Mouse (Mus musculus) adrenal gland, adult 18-20 months (tissue): ENCODE data around the gene Aak1. TPM values are rescaled to one million over a fixed set of nuclear protein-coding genes. Genes with fewer than 3 reads are reported as not detected.
"Not testable (repeated sequence)": the region's sequence is repeated elsewhere in the genome, so short reads cannot be mapped to it uniquely, and the experiment has no call there.

Experiments used
- DNase-seq, 2 experiments: peaks; one replicate each; pipeline ENCODE4 v3.0.0; 2021 to 2022; ENCODE audit warnings: low spot score in 2 of 2
- total RNA-seq, 2 experiments: library from RNA; stranded (reverse); gene quantifications; 1 replicate in 1 of 2; 2 replicates in 1 of 2; pipeline ENCODE4 v1.2.3; 2021

The Aak1 gene
- total RNA-seq, 2 experiments from 2014 or later: 104 to 109 TPM

DNA sequence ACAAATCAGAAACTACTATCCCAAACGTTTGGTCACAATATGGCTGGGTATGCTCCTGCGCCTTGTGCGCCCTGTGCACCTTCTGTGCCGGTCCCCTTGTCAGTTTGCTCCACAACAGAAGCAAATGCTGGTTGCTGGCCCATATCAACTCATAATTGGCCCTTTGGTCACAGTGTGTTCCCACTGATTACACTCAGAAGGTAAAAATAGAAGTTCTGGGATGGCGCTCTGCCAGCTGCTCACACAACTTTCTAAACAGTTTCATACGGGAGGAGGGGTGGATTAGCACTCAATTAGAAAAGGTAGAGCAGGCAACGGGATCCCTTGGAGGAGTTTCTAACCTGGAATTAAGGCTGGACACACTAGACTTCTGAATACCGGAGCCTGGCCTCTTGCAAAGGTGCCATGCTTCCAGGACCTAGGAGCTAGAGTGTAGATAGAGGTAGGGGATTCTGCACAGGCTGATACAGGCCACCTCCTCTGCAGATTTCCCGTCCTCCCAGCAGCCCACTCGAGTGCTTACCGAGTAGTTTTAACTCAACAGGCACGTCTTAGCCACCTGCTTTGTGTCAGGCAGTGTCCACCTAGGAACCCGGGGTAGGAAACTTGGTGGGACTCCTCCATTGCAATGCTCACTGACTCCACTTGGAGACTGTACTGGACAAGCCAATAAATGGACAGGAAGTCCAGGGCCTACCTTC, 16.4 kb upstream of the Aak1 start:
- DNase-seq: peak in 1 of 2 experiments; percentile 41

DNA sequence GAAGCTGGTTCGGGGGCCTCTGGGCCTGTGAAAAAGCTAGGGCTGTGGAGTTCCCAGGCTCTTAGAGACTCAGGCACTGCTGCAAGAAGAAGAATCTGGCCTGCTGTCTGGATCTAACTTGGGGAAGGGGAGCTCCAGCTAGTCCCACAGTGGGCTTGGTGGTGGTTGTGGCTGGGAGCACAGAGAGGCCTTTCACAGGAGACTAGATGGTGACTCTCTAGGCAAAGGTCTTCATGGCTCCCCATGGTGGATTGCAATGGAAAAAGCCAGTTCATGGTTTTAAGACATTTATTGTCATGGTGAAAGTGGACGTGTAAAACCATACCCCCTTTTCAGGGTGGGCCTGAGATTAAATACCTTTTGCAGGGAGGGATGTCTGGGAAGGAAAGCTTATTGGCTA, 10.2 kb upstream of the Aak1 start:
- no peak for DNase-seq

DNA sequence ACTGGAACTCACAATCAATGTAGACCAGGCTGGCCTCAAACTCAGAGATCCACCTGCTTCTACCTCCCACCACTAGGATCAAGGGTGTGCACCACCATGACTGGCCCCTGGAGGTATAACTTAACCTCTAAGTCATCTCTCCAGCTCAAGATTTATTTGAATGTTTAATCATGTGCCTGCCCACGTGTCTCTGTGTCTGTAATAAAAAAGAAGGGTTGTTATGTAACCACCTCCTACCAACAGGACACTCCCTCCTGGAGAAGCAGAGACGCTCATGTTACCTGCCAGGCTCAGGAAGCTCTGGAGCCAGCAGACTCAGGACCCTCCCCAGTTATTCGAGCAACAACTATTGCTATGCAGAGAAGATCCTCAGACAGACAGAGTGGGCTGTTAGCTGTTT, 7.4 kb upstream of the Aak1 start:
- DNase-seq: no peak

DNA sequence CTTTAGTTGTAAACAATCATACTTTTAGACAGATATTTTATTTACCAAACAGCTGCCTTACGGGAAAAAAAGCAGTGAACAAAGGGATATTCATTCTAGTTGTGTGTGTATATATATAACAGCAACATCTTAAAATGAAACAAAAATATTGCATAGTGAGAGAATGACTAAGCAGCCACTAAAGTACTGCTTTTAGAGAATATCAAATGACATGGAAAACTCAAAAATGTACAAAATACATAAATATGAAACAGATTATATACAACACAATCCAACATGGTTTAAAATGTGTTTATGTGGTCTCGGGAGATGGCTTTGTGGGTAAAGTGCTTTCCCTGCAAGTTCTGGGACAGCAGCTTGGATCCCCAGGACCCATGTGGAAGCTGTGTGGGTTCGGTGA, 5.7 kb upstream of the Aak1 start:
- DNase-seq: no peak

DNA sequence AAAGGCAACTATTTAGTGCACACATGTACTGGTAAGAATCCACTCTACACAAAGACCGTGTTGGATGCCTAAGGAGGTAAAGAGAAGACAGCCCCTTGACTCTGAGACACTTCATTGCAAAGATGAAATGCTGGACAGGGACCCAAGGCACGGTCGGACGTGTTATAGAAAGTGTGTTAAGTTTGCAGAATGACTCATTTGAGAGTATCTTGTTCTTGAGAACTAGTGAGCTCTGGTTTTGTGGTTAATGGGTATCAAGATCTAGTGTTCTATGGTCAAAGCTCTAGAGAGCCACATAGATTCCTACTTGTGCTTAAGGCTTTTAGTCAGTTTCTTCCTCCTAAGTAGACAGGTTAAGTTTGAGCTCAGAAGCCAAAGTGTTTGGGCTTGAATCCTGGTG, 2.9 kb upstream of the Aak1 start:
- no peak for DNase-seq

DNA sequence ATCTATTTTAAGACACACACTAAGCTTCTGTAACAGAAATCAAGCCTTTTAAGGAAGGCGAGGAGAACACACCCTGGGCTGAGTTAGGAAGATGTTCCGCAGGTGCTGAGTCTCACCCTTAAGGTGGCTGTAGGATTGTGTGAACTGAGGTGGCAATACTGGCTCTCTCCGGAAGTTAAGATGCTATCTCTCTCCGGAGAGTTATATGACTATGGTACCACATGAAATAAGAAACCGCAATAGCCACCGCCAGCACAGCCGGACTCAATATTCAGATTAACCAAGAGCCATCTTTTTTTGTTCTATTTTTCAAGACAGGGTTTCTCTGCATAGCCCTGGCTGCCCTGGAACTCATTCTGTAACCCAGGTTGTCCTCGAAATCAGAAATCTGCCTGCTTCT, 1.5 kb upstream of the Aak1 start:
- DNase-seq: no peak

DNA sequence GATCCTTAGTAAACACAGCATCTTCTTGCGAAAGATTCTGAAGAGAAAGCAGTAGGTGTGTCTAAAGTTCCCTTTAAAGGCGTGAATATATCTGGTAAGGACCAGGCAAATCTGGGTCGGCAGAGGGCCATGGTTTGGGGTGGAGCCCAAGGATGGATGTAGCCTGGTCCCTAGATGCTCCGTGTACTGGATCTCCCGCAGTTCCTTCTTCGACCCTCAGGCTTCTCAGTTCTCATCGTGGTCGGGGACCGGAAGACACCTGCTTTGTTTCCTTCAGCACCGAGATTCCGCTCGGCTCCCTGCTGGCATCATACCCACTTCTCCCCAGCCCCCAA, 770 bp upstream of the Aak1 start:
- no peak for DNase-seq

DNA sequence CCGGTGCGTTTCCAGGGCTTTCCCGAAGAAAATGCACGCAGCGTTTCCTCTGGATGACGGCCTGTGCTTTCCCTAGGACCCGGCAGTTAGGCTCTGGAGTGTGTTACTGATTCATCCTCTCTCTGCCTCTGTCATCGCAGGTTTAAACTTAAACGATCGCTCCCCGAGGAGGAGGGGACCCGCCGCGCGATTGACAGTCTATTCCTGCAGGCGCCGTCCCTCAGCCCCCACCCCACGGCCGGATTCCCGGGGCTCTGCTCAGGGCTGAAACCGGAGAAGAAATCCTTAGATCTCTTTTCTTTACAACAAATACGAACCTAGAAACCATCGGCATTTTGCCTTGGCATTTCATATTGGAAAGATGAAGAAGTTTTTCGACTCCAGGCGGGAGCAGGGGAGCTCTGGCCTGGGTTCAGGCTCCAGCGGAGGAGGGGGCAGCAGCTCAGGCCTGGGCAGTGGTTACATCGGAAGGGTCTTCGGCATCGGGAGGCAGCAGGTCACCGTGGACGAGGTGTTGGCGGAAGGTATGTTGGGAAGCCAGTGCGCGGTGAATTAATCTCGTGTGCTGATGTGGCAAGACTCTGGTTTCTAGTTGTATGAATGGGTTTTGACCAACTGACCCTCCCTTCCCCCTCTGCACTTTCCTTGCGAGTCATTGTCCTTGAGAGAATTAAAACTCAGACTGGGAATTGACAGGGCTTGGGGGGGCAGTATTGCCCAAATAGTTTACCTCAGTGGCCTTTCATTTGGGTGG, 552 bp downstream of the Aak1 start:
- DNase-seq: peak; percentile 41 to 49

DNA sequence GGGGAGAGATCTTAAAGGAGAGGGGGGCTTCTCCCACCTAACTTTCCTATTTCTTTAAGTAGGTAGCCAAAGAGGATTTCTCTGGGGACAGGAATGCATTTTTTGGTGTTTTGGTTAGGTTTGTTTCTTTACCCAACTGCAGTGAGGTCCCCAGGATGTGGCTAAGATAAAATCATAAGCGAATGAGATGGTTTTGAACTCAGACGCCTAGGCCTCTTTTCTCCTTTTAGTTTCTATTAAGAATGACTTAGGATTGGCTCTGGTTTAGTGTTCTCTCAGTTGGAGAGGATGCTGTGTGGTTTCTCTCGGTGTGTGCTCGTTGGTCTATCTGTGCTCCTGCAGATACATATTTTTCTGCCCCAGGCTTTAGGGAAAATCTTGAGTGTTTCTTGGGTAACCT, 1.3 kb downstream of the Aak1 start:
- no peak for DNase-seq

DNA sequence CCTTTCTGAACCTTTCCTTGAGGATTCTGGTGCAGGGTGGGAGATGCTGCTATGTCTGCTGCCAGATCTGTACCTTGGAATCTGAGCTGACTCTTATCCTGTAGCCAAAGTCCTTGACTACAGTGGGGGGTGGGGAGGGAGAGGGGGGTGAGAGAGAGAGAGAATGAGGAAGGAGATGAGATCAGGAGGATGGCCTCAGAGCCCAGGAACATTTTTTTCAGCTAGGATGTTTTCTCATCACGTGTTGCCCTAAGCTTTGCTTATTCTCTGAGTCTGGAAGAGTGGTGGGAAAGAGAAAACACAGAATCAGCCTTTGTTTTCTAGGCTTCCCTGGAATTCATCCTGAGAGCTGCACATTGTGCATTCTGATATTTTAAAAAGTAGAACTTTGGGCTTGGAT, 2.2 kb downstream of the Aak1 start:
- no peak for DNase-seq

DNA sequence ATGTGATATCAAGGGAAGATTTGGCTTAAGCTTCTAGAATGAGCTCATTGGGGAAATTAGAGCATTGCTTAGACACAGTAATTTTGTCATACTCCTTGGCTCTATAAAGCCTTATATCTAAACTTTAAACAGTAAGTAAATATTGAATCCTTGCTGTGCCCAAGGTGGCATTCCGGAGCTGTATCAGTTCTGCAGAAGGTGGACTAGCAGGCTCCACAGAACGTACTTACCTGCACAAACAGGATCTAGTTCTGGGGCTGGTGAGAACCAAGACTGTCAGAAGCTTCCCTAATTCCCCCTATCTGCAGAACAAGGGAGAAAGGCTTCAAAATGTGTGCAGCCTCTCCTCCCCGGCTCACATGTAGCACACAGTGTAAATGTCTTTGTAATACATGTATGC, 4.6 kb downstream of the Aak1 start:
- DNase-seq: no peak

DNA sequence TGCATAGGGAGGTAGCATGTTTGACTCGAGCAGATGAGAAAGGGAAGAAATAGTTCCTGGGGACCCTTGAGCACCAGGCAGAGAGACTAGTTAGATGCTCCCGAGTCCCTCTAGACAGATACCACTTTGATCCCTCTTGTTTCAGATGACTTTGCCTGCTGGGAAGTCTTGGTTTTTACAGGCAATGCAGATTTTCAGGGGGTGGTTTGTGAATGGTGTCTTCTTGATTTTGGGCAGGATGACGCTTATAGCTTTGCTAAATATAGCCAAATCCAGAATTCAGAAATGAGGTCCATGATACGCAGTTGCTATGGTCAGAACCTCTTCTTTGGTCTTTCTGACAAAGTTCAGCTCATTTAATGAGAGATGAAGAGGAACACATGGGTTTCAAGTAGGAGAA, 5.6 kb downstream of the Aak1 start:
- no peak for DNase-seq

DNA sequence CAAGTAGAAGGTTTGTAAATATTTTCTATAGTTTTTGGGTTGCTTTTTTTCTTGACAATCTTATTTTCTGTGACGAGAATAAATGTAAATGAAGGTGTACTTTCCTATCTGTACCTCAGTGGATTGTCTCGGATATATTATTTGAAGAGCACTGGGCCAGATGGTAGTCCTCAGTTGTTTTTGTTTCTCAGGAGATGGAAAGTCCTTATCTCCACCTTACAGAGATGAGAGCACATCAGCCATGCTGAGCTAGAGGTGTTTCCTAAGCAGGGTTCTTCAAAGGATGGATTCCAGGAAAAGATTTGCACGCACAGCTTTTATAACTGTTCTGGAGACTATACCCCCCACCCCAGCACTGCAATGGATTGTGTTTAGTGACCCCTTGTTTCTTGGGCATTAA, 9.3 kb downstream of the Aak1 start:
- no peak for DNase-seq

DNA sequence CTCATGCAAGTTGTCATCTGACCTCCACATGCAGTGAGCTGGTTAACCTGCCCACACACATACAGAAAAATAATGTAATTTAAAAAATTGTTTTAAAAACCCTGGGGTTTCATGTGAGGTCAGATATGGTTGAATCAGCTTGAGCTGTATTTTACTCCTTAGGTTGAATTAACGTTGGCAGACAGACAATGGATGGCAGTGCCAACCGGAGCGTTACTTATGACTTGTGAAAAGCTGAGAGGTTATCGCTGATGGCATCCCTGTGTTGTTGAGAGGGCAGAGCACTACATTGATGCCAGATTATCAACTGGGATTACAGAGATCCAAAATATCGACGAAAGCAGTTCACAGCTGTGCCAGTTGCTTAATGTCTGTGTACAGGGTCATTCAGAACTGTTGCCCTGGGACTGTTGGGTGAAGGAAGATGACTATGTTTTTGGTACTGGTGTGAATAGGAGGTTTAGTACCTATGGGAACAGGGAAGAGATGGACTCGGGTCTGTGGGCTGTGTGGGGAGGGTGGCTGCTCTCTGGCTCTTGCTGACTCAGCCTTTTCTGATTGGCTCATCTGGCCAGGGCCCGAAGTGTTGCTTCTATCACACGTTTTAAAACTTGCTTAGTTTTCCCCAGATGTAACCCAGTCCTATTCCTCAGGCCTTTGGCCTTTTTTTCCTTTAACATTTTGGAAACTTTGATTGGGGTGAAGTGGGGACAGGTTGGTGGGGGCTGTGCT, 11.6 kb downstream of the Aak1 start:
- no peak for DNase-seq

DNA sequence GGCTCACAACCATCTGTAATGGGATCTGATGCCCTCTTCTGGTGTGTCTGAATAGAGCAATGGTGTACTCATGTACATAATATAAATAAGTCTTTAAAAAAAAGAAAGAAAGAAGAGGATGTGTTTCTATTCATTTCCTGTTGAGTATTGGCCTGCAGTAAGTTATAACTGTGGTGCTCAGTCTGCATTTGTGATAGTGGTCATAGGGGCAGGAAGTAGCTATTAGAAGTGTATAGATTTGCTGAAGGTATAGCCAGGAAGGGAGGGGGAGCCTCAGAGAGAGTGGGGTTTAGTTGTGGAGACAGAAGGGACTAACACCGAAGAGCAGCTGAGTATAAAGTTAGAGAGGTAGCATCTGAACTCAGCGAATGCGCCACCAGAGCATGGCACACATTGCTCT, 15.0 kb downstream of the Aak1 start:
- no peak for DNase-seq

DNA sequence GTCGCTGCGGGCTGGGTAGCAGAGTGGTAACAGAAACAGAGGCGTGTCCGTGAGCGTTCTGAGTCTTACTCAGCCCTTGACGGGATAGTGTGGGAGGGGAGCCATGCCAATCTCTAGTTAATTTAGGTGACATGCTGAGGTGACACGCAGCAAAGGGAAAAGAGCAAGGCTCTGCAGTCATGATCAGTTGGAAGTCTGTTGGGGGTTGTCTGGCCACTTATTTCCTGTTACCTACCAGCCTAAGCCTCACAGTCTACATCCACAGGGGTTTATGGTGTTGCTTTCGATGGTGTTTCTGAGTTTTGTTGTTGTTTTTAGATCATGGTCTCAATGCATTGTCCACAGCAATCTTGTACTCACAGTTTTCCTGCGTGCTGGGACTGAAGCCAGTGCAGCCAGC, 21.0 kb downstream of the Aak1 start:
- DNase-seq: no peak

DNA sequence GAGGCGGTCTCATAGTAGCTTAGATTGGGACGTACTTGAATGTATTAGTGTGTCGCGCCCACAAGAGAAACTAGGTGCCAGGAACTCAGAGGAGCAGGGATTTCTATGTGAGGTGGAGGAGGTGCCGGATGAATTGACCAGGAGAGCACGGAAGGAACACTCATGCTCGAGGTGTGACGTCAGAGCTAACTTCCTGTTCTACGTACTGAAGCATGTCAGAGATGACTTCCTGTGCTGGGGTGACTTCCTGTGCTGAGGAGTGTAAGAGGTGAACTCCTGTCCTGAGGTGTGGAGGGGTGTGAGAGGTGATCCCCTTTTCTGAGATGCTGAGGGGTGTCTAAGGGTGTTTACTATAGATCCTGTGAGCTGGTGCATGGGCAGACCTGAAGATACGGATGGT, 22.5 kb downstream of the Aak1 start:
- DNase-seq: no peak

DNA sequence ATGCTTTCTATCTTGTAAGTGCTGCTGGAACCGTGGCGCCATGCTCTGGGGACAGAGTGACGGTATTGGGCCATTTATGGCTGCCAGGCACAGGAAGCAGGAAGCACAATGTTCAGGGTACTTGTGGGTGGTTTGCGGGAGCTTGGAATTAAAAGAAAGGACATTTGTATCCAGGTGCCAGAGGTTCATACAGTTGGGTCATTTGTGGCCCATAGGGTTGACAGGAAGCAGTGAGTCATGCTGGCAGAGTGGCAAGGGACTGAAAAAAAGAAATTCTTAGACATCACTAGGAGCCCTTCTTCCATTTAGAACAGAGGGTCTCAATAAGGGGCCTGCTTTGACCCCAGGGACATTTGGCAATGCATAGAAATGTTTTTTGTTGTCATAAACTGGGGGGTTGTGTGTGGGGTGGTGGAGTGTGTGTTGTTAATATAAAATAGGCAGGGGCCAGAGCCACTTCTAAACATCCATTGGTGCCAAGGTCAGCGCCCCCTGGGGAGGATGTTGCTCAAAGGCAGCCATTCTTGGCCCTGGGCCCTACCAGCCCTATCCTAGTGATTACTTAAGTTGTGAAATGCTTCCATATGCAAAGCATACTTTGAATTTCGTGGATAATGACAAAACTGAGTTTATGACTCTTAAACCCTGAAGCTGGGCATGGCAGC, 25.5 kb downstream of the Aak1 start:
- peak in 1 of 2 experiments; percentile 59 for DNase-seq

DNA sequence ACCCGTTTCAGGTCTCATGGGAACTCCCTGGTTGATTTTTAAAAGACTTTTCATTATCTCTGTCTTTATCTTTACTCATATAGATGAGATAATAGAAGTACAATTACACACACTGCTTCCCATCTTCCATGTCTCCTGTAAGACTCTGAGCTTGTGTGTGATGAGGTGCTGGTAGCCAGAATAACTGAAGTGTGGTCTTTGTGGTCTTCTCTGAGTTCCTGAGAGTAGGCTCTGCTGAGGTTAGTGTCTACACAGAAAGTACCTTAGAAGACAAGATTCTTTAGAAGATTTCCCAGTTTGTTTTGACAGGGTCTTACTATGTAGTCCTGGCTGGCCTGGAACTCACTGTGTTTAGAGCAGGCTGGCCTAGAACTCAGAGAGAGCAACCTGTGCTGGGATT, 27.1 kb downstream of the Aak1 start:
- no peak for DNase-seq

DNA sequence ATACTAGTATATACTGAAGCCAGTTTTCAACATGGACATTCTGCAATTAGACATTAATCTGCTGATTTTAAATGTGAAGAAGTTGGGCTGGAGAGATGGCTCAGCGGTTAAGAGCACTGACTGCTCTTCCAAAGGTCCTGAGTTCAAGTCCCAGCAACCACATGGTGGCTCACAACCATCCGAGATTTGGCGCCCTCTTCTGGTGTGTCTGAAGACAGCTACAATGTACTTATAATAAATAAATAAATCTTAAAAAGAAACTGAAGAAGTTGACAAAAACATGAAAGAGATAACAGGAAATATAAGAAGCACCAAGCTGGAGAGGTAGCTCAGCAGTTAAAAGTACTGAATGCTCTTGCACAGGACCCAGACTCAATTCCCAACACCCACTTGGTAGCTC, 29.3 kb downstream of the Aak1 start:
- DNase-seq: not testable (repeated sequence)

DNA sequence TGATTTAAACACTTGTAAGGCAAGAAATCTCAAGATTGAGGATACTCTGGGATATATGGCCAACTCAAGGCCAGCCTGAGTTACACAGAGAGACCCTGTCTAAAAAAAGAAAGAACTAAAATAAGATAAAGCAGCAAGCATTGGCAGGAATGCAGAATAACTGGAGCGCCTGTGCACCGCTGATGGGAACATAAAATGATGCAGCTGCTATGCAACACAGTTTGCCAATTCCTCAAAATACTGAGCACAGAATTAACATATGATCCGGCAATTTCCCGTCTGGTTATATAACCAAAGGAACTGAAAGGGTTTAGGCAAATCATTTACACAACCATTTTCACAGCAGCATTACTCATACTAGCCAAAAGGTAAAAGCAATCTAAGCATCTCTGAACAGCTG, 30.0 kb downstream of the Aak1 start:
- no peak for DNase-seq

DNA sequence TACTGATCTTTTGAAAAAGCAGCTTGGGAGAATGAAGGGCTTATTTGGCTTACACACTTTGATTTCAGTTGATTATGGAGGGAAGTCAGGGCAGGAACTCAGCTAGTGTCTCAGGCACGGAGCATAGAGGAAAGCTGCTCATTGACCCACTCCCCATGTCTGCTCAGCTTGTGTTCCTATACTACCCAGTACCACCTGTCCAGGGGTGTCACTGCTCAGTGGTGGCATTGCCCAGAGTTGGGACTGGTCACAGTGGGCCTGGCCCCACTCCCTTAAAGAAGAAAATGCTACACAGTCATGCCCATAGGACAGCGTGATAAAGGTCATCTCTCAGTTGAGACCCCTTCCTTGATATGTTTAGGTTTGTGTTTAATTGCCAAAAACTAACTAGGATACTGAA, 34.9 kb downstream of the Aak1 start:
- no peak for DNase-seq
